Mouse (Mus musculus) CD4-positive, CD25-positive, alpha-beta regulatory T cell, adult 2 months (primary cell): ENCODE measurements around the gene Tmem131l.

Source experiments
- DNase-seq: peaks from one replicate; pipeline ENCODE4 v3.0.0-alpha.2; 2012; ENCODE audit warnings: low read depth, low spot score

Gene Tmem131l

GRCm38 (mm10) chr3:83978497-83979410, 61.2 kb downstream of the Tmem131l start:
- DNase-seq = no peak

GRCm38 (mm10) chr3:83977817-83978216, 62.2 kb downstream of the Tmem131l start:
- no peak for DNase-seq

- DNase-seq = no peak
Observed at GRCm38 (mm10) chr3:83976161-83976560, 63.8 kb downstream of the Tmem131l start.

- no peak for DNase-seq
Observed at GRCm38 (mm10) chr3:83973339-83973738, 66.6 kb downstream of the Tmem131l start.

GRCm38 (mm10) chr3:83970629-83971028, 69.3 kb downstream of the Tmem131l start:
- no peak for DNase-seq

GRCm38 (mm10) chr3:83969081-83969480, 70.9 kb downstream of the Tmem131l start:
- peak; percentile 12 for DNase-seq

- DNase-seq = no peak
Observed at GRCm38 (mm10) chr3:83967791-83968190, 72.2 kb downstream of the Tmem131l start.

- no peak for DNase-seq
Observed at GRCm38 (mm10) chr3:83965333-83965732, 74.6 kb downstream of the Tmem131l start.

- DNase-seq = no peak
Observed at GRCm38 (mm10) chr3:83963705-83964104, 76.3 kb downstream of the Tmem131l start.

- no peak for DNase-seq
Observed at GRCm38 (mm10) chr3:83962571-83962970, 77.4 kb downstream of the Tmem131l start.

GRCm38 (mm10) chr3:83962076-83962475, 77.9 kb downstream of the Tmem131l start:
- no peak for DNase-seq

GRCm38 (mm10) chr3:83958951-83959681, 80.9 kb downstream of the Tmem131l start:
- no peak for DNase-seq

- no peak for DNase-seq
Observed at GRCm38 (mm10) chr3:83953879-83954278, 86.1 kb downstream of the Tmem131l start.

- no peak for DNase-seq
Observed at GRCm38 (mm10) chr3:83948801-83949200, 91.2 kb downstream of the Tmem131l start.

- no peak for DNase-seq
Observed at GRCm38 (mm10) chr3:83947476-83948245, 92.3 kb downstream of the Tmem131l start.

- peak; percentile 61 for DNase-seq
Observed at GRCm38 (mm10) chr3:83946848-83947247, 93.1 kb downstream of the Tmem131l start.

- DNase-seq = no peak
Observed at GRCm38 (mm10) chr3:83943691-83944090, 96.3 kb downstream of the Tmem131l start.

GRCm38 (mm10) chr3:83943212-83943611, 96.8 kb downstream of the Tmem131l start:
- no peak for DNase-seq

- DNase-seq = no peak
Observed at GRCm38 (mm10) chr3:83941921-83942320, 98.1 kb downstream of the Tmem131l start.

- DNase-seq = no peak
Observed at GRCm38 (mm10) chr3:83938871-83939270, 101.1 kb downstream of the Tmem131l start.

- no peak for DNase-seq
Observed at GRCm38 (mm10) chr3:83934514-83934913, 105.5 kb downstream of the Tmem131l start.
